Mouse (Mus musculus): Measurements from ENCODE around the gene Alb. TPM values are rescaled to one million over a fixed set of nuclear protein-coding genes. Genes with fewer than 3 reads are reported as not detected.

Alb gene
- polyA plus RNA-seq, 1 experiment from 2014 or later = not detected

GRCm38 (mm10) chr5:90485597-90485996 is 24.9 kb downstream of the Alb start:
- Histone ChIP-seq H3K4me3 (replicated peaks; ENCODE audit: low read length) (no peak overlapping the region), H3K27ac (no peak overlapping the region), H3K36me3 (replicated peaks; ENCODE audit: control insufficient read depth, insufficient read depth) (no peaks in the 10 kb centered on the region), H3K4me2 (replicated peaks) (no peak overlapping the region), H3K9ac (no peak overlapping the region), H3K27me3 (ENCODE audit: control insufficient read depth, insufficient read depth, low read length) (no peaks in the 10 kb centered on the region), H3K9me3 (ENCODE audit: control insufficient read depth, low read length) (no peaks in the 10 kb centered on the region), H3K4me1 (replicated peaks; ENCODE audit: control insufficient read depth, insufficient read depth, low read length) (no peaks in the 10 kb centered on the region)
- 95% methylated on average over 7 of the region's 7 CpGs for WGBS
- ATAC-seq (ENCODE audit: low FRiP score) = no peak
- no peak for DNase-seq (ENCODE audit: low spot score)

- Histone ChIP-seq H3K4me1 (replicated peaks; ENCODE audit: control insufficient read depth, insufficient read depth, low read length) (no peaks in the 10 kb centered on the region), H3K27ac (no peak overlapping the region), H3K4me2 (replicated peaks) (no peak overlapping the region), H3K4me3 (replicated peaks; ENCODE audit: low read length) (no peak overlapping the region), H3K9ac (no peak overlapping the region), H3K27me3 (ENCODE audit: control insufficient read depth, insufficient read depth, low read length) (no peaks in the 10 kb centered on the region), H3K9me3 (ENCODE audit: control insufficient read depth, low read length) (no peaks in the 10 kb centered on the region), H3K36me3 (replicated peaks; ENCODE audit: control insufficient read depth, insufficient read depth) (no peaks in the 10 kb centered on the region)
- DNase-seq (ENCODE audit: low spot score) = no peak
- ATAC-seq (ENCODE audit: low FRiP score) = no peak
- 95% methylated on average over 7 of the region's 7 CpGs for WGBS
These were observed 27.6 kb downstream of the Alb start for GRCm38 (mm10) chr5:90488323-90488722.

GRCm38 (mm10) chr5:90490518-90490917 is 29.8 kb downstream of the Alb start, which contains the start of gene Afp:
Gene Afp (plus strand): TSS chr5:90490737.
- no peak for ATAC-seq (ENCODE audit: low FRiP score)
- no peaks in the 10 kb centered on the region for H3K9me3 ChIP-seq (ENCODE audit: control insufficient read depth, low read length)
- H3K4me1 ChIP-seq (replicated peaks; ENCODE audit: control insufficient read depth, insufficient read depth, low read length) = no peaks in the 10 kb centered on the region
- WGBS = 82% methylated on average over 7 of the region's 7 CpGs
- H3K4me3 ChIP-seq (replicated peaks; ENCODE audit: low read length) = no peak within 1 kb of the TSS
- no peak within 1 kb of the TSS for H3K9ac ChIP-seq
- no peaks in the 10 kb centered on the region for H3K27me3 ChIP-seq (ENCODE audit: control insufficient read depth, insufficient read depth, low read length)
- H3K36me3 ChIP-seq (replicated peaks; ENCODE audit: control insufficient read depth, insufficient read depth) = no peaks in the 10 kb centered on the region
- H3K27ac ChIP-seq = no peak within 1 kb of the TSS
- DNase-seq (ENCODE audit: low spot score) = no peak
- H3K4me2 ChIP-seq (replicated peaks) = no peak within 1 kb of the TSS

- H3K4me2 ChIP-seq (replicated peaks) = no peak overlapping the region
- H3K27ac ChIP-seq = no peak overlapping the region
- WGBS = 83% methylated on average over 9 of the region's 9 CpGs
- H3K4me1 ChIP-seq (replicated peaks; ENCODE audit: control insufficient read depth, insufficient read depth, low read length) = no peaks in the 10 kb centered on the region
- H3K9ac ChIP-seq = no peak overlapping the region
- no peaks in the 10 kb centered on the region for H3K9me3 ChIP-seq (ENCODE audit: control insufficient read depth, low read length)
- H3K27me3 ChIP-seq (ENCODE audit: control insufficient read depth, insufficient read depth, low read length) = no peaks in the 10 kb centered on the region
- no peaks in the 10 kb centered on the region for H3K36me3 ChIP-seq (replicated peaks; ENCODE audit: control insufficient read depth, insufficient read depth)
- DNase-seq (ENCODE audit: low spot score) = no peak
- H3K4me3 ChIP-seq (replicated peaks; ENCODE audit: low read length) = no peak overlapping the region
- no peak for ATAC-seq (ENCODE audit: low FRiP score)
These were observed 31.7 kb downstream of the Alb start for GRCm38 (mm10) chr5:90492440-90492839.

GRCm38 (mm10) chr5:90494308-90494707 is 33.6 kb downstream of the Alb start:
- DNase-seq (ENCODE audit: low spot score) = no peak
- no peak overlapping the region for H3K4me2 ChIP-seq (replicated peaks)
- no peak overlapping the region for H3K27ac ChIP-seq
- H3K9ac ChIP-seq = no peak overlapping the region
- 92% methylated on average over 4 of the region's 4 CpGs for WGBS
- H3K9me3 ChIP-seq (ENCODE audit: control insufficient read depth, low read length) = no peaks in the 10 kb centered on the region
- H3K4me3 ChIP-seq (replicated peaks; ENCODE audit: low read length) = no peak overlapping the region
- ATAC-seq (ENCODE audit: low FRiP score) = no peak
- H3K36me3 ChIP-seq (replicated peaks; ENCODE audit: control insufficient read depth, insufficient read depth) = no peaks in the 10 kb centered on the region
- H3K27me3 ChIP-seq (ENCODE audit: control insufficient read depth, insufficient read depth, low read length) = no peaks in the 10 kb centered on the region
- H3K4me1 ChIP-seq (replicated peaks; ENCODE audit: control insufficient read depth, insufficient read depth, low read length) = no peaks in the 10 kb centered on the region

GRCm38 (mm10) chr5:90499509-90499908 is 38.8 kb downstream of the Alb start:
- no peak for ATAC-seq (ENCODE audit: low FRiP score)
- no peak for DNase-seq (ENCODE audit: low spot score)
- no peaks in the 10 kb centered on the region for H3K9me3 ChIP-seq (ENCODE audit: control insufficient read depth, low read length)
- H3K9ac ChIP-seq = no peak overlapping the region
- no peaks in the 10 kb centered on the region for H3K4me1 ChIP-seq (replicated peaks; ENCODE audit: control insufficient read depth, insufficient read depth, low read length)
- no peak overlapping the region for H3K27ac ChIP-seq
- H3K36me3 ChIP-seq (replicated peaks; ENCODE audit: control insufficient read depth, insufficient read depth) = no peaks in the 10 kb centered on the region
- WGBS = 52% methylated on average over 7 of the region's 7 CpGs
- no peak overlapping the region for H3K4me2 ChIP-seq (replicated peaks)
- no peaks in the 10 kb centered on the region for H3K27me3 ChIP-seq (ENCODE audit: control insufficient read depth, insufficient read depth, low read length)
- no peak overlapping the region for H3K4me3 ChIP-seq (replicated peaks; ENCODE audit: low read length)

- Histone ChIP-seq H3K27me3 (ENCODE audit: control insufficient read depth, insufficient read depth, low read length) (no peaks in the 10 kb centered on the region), H3K4me1 (replicated peaks; ENCODE audit: control insufficient read depth, insufficient read depth, low read length) (no peaks in the 10 kb centered on the region), H3K27ac (no peak overlapping the region), H3K9me3 (ENCODE audit: control insufficient read depth, low read length) (no peaks in the 10 kb centered on the region), H3K4me3 (replicated peaks; ENCODE audit: low read length) (no peak overlapping the region), H3K4me2 (replicated peaks) (no peak overlapping the region), H3K9ac (no peak overlapping the region), H3K36me3 (replicated peaks; ENCODE audit: control insufficient read depth, insufficient read depth) (no peaks in the 10 kb centered on the region)
- 4% methylated on average over 6 of the region's 6 CpGs for WGBS
- ATAC-seq (ENCODE audit: low FRiP score) = peak; percentile 77; the same call in 1 of the 2 replicates
- DNase-seq (ENCODE audit: low spot score) = peak; percentile 84
These were observed 40.0 kb downstream of the Alb start for GRCm38 (mm10) chr5:90500714-90501113.

- no peak overlapping the region for H3K4me3 ChIP-seq (replicated peaks; ENCODE audit: low read length)
- no peak overlapping the region for H3K27ac ChIP-seq
- ATAC-seq (ENCODE audit: low FRiP score) (no peak), DNase-seq (ENCODE audit: low spot score) (no peak)
- H3K9ac ChIP-seq = no peak overlapping the region
- no peaks in the 10 kb centered on the region for H3K36me3 ChIP-seq (replicated peaks; ENCODE audit: control insufficient read depth, insufficient read depth)
- no peaks in the 10 kb centered on the region for H3K9me3 ChIP-seq (ENCODE audit: control insufficient read depth, low read length)
- no peak overlapping the region for H3K4me2 ChIP-seq (replicated peaks)
- 94% methylated on average over 5 of the region's 5 CpGs for WGBS
- no peaks in the 10 kb centered on the region for H3K4me1 ChIP-seq (replicated peaks; ENCODE audit: control insufficient read depth, insufficient read depth, low read length)
- no peaks in the 10 kb centered on the region for H3K27me3 ChIP-seq (ENCODE audit: control insufficient read depth, insufficient read depth, low read length)
These were observed 41.1 kb downstream of the Alb start for GRCm38 (mm10) chr5:90501752-90502151.

GRCm38 (mm10) chr5:90504742-90505141 is 44.0 kb downstream of the Alb start:
- Histone ChIP-seq H3K9ac (no peak overlapping the region), H3K4me2 (replicated peaks) (no peak overlapping the region), H3K4me1 (replicated peaks; ENCODE audit: control insufficient read depth, insufficient read depth, low read length) (0 out of 2 replicates have a peak, but pooled peaks cover 3% of the 10 kb centered on the region), H3K27me3 (ENCODE audit: control insufficient read depth, insufficient read depth, low read length) (no peaks in the 10 kb centered on the region), H3K9me3 (ENCODE audit: control insufficient read depth, low read length) (no peaks in the 10 kb centered on the region), H3K36me3 (replicated peaks; ENCODE audit: control insufficient read depth, insufficient read depth) (no peaks in the 10 kb centered on the region), H3K4me3 (replicated peaks; ENCODE audit: low read length) (no peak overlapping the region), H3K27ac (no peak overlapping the region)
- ATAC-seq (ENCODE audit: low FRiP score) (no peak), DNase-seq (ENCODE audit: low spot score) (no peak)
- 86% methylated on average over 11 of the region's 11 CpGs for WGBS

- Histone ChIP-seq H3K36me3 (replicated peaks; ENCODE audit: control insufficient read depth, insufficient read depth) (no peaks in the 10 kb centered on the region), H3K9me3 (ENCODE audit: control insufficient read depth, low read length) (no peaks in the 10 kb centered on the region), H3K9ac (no peak overlapping the region), H3K4me1 (replicated peaks; ENCODE audit: control insufficient read depth, insufficient read depth, low read length) (0 out of 2 replicates have a peak, but pooled peaks cover 3% of the 10 kb centered on the region), H3K27me3 (ENCODE audit: control insufficient read depth, insufficient read depth, low read length) (no peaks in the 10 kb centered on the region), H3K27ac (no peak overlapping the region), H3K4me3 (replicated peaks; ENCODE audit: low read length) (no peak overlapping the region), H3K4me2 (replicated peaks) (no peak overlapping the region)
- ATAC-seq (ENCODE audit: low FRiP score) (no peak), DNase-seq (ENCODE audit: low spot score) (no peak)
- WGBS = 67% methylated on average over 2 of the region's 2 CpGs
These were observed 45.8 kb downstream of the Alb start for GRCm38 (mm10) chr5:90506507-90506906.

Data from hindbrain, embryonic 14.5 days (tissue).